Mouse (Mus musculus): Measurements from ENCODE around the gene Tnni3k.

Tnni3k gene

GRCm38 (mm10) chr3:155055231-155055916 lies at the start of gene Tnni3k:
TSS of gene Tnni3k (minus strand) at chr3:155055407.
- DNase-seq (ENCODE audit: low spot score in 2 of 2), result no peak

- DNase-seq (ENCODE audit: low spot score in 2 of 2), result no peak
Measured at GRCm38 (mm10) chr3:155099266-155099665, 44.1 kb upstream of the Tnni3k start.

- DNase-seq (ENCODE audit: low spot score in 2 of 2), result peak; percentile 81 to 83
Measured at GRCm38 (mm10) chr3:155093116-155093956, 38.1 kb upstream of the Tnni3k start, which contains the start of the genes Fpgt and Lrriq3. TSS of gene Fpgt (minus strand) at chr3:155093403. TSS of gene Lrriq3 (plus strand) at chr3:155093434.

GRCm38 (mm10) chr3:155092081-155092480 lies 36.9 kb upstream of the Tnni3k start:
- DNase-seq (ENCODE audit: low spot score in 2 of 2), result no peak

GRCm38 (mm10) chr3:155077908-155078307 lies 22.7 kb upstream of the Tnni3k start:
- no peak for DNase-seq (ENCODE audit: low spot score in 2 of 2)

- no peak for DNase-seq (ENCODE audit: low spot score in 2 of 2)
Measured at GRCm38 (mm10) chr3:155059449-155059822, 4.2 kb upstream of the Tnni3k start.

GRCm38 (mm10) chr3:155058800-155059448 lies 3.7 kb upstream of the Tnni3k start:
- no peak for DNase-seq (ENCODE audit: low spot score in 2 of 2)

GRCm38 (mm10) chr3:155057566-155057965 lies 2.4 kb upstream of the Tnni3k start:
- no peak for DNase-seq (ENCODE audit: low spot score in 2 of 2)

GRCm38 (mm10) chr3:155056606-155057005 lies 1.4 kb upstream of the Tnni3k start:
- DNase-seq (ENCODE audit: low spot score in 2 of 2), result no peak

GRCm38 (mm10) chr3:155053189-155053588 lies 2.0 kb downstream of the Tnni3k start:
- no peak for DNase-seq (ENCODE audit: low spot score in 2 of 2)

GRCm38 (mm10) chr3:155052021-155052420 lies 3.2 kb downstream of the Tnni3k start:
- DNase-seq (ENCODE audit: low spot score in 2 of 2), result no peak

- DNase-seq (ENCODE audit: low spot score in 2 of 2), result no peak
Measured at GRCm38 (mm10) chr3:155039012-155039836, 16.0 kb downstream of the Tnni3k start.

- no peak for DNase-seq (ENCODE audit: low spot score in 2 of 2)
Measured at GRCm38 (mm10) chr3:155034323-155034722, 20.9 kb downstream of the Tnni3k start.

- no peak for DNase-seq (ENCODE audit: low spot score in 2 of 2)
Measured at GRCm38 (mm10) chr3:155030200-155030599, 25.0 kb downstream of the Tnni3k start.

GRCm38 (mm10) chr3:155002781-155003180 lies 52.4 kb downstream of the Tnni3k start:
- DNase-seq (ENCODE audit: low spot score in 2 of 2), result no peak

GRCm38 (mm10) chr3:155001056-155001455 lies 54.2 kb downstream of the Tnni3k start:
- no peak for DNase-seq (ENCODE audit: low spot score in 2 of 2)

GRCm38 (mm10) chr3:154992678-154993077 lies 62.5 kb downstream of the Tnni3k start:
- DNase-seq (ENCODE audit: low spot score in 2 of 2), result no peak

- DNase-seq (ENCODE audit: low spot score in 2 of 2), result no peak
Measured at GRCm38 (mm10) chr3:154979101-154979500, 76.1 kb downstream of the Tnni3k start.

- no peak for DNase-seq (ENCODE audit: low spot score in 2 of 2)
Measured at GRCm38 (mm10) chr3:154971626-154972025, 83.6 kb downstream of the Tnni3k start.

- no peak for DNase-seq (ENCODE audit: low spot score in 2 of 2)
Measured at GRCm38 (mm10) chr3:154970981-154971380, 84.2 kb downstream of the Tnni3k start.

- no peak for DNase-seq (ENCODE audit: low spot score in 2 of 2)
Measured at GRCm38 (mm10) chr3:154961284-154961683, 93.9 kb downstream of the Tnni3k start.
